Mouse (Mus musculus) heart, adult 8-10 months (tissue): ENCODE measurements around the gene Cacna1d. TPM values are rescaled to one million over a fixed set of nuclear protein-coding genes. Genes with fewer than 3 reads are reported as not detected.

ENCODE experiments used
- DNase-seq: peaks from one replicate; pipeline ENCODE4 v3.0.0; 2022; ENCODE audit warnings: low spot score
- total RNA-seq, 4 experiments: library from RNA; stranded (reverse); gene quantifications; 2 replicates each; pipeline ENCODE4 v1.2.4; 2022

Gene Cacna1d
- total RNA-seq, 4 experiments from 2014 or later = 1.9 to 2.8 (median 2.4) TPM

- DNase-seq = no peak
Measured at GRCm38 (mm10) chr14:30270350-30270749, 220.9 kb downstream of the Cacna1d start.

GRCm38 (mm10) chr14:30265728-30266127 is 225.5 kb downstream of the Cacna1d start:
- DNase-seq = no peak

GRCm38 (mm10) chr14:30261561-30262251 is 229.5 kb downstream of the Cacna1d start:
- no peak for DNase-seq

- DNase-seq = no peak
Measured at GRCm38 (mm10) chr14:30257626-30258025, 233.6 kb downstream of the Cacna1d start.

- DNase-seq = no peak
Measured at GRCm38 (mm10) chr14:30256486-30256885, 234.8 kb downstream of the Cacna1d start.

- DNase-seq = no peak
Measured at GRCm38 (mm10) chr14:30255701-30256400, 235.4 kb downstream of the Cacna1d start.

GRCm38 (mm10) chr14:30254776-30255175 is 236.5 kb downstream of the Cacna1d start:
- DNase-seq = no peak

- DNase-seq = no peak
Measured at GRCm38 (mm10) chr14:30252824-30253223, 238.4 kb downstream of the Cacna1d start.

GRCm38 (mm10) chr14:30251351-30251750 is 239.9 kb downstream of the Cacna1d start:
- no peak for DNase-seq

- no peak for DNase-seq
Measured at GRCm38 (mm10) chr14:30249591-30249990, 241.7 kb downstream of the Cacna1d start.

GRCm38 (mm10) chr14:30248811-30249210 is 242.4 kb downstream of the Cacna1d start:
- no peak for DNase-seq

- no peak for DNase-seq
Measured at GRCm38 (mm10) chr14:30248121-30248520, 243.1 kb downstream of the Cacna1d start.

- no peak for DNase-seq
Measured at GRCm38 (mm10) chr14:30247606-30248005, 243.6 kb downstream of the Cacna1d start.

- DNase-seq = no peak
Measured at GRCm38 (mm10) chr14:30244776-30245175, 246.5 kb downstream of the Cacna1d start.

- no peak for DNase-seq
Measured at GRCm38 (mm10) chr14:30242818-30243205, 248.4 kb downstream of the Cacna1d start.

- no peak for DNase-seq
Measured at GRCm38 (mm10) chr14:30242166-30242817, 249.0 kb downstream of the Cacna1d start.

GRCm38 (mm10) chr14:30240916-30241515 is 250.2 kb downstream of the Cacna1d start:
- no peak for DNase-seq

- no peak for DNase-seq
Measured at GRCm38 (mm10) chr14:30238807-30239206, 252.4 kb downstream of the Cacna1d start.

GRCm38 (mm10) chr14:30225161-30225560 is 266.1 kb downstream of the Cacna1d start:
- DNase-seq = no peak

- DNase-seq = no peak
Measured at GRCm38 (mm10) chr14:30222101-30222500, 269.2 kb downstream of the Cacna1d start.

- DNase-seq = no peak
Measured at GRCm38 (mm10) chr14:30219851-30220250, 271.4 kb downstream of the Cacna1d start.

GRCm38 (mm10) chr14:30218114-30218513 is 273.1 kb downstream of the Cacna1d start:
- peak; percentile 84 for DNase-seq
